Mouse (Mus musculus) heart, embryonic 14.5 days (tissue): ENCODE measurements around the gene Zfp710. TPM values are rescaled to one million over a fixed set of nuclear protein-coding genes. Genes with fewer than 3 reads are reported as not detected.

Experiments
- ATAC-seq: fragments of 200-750 bp; cut with Nextera tagmentation; 2 replicates; pipeline ENCODE4 v1.8.0; 2017; ENCODE audit warnings: low read depth, moderate TSS enrichment; ENCODE audit not compliant: insufficient number of reproducible peaks, insufficient read depth, low FRiP score
- H3K27ac ChIP-seq, 2 experiments: fragments of 200-500 bp in 1 of 2; fragments of 300-500 bp in 1 of 2; sonication (generic) in 1 of 2; replicated peaks in 1 of 2; 2 replicates each; pipeline ENCODE4 v1.5.1; 2012 to 2014; ENCODE audit warnings: low read depth in 2 of 2, low read length in 2 of 2, control low read depth in 1 of 2, mild to moderate bottlenecking in 1 of 2, mixed read lengths in 1 of 2; ENCODE audit not compliant: control insufficient read depth in 1 of 2, insufficient read depth in 1 of 2
- H3K27me3 ChIP-seq: fragments of 300-500 bp; sonication (generic); 2 replicates; pipeline ENCODE4 v1.6.1; 2014; ENCODE audit warnings: mild to moderate bottlenecking, low read length, control low read depth; ENCODE audit not compliant: control insufficient read depth, insufficient read depth
- H3K36me3 ChIP-seq: fragments of 300-500 bp; sonication (generic); 2 replicates; pipeline ENCODE4 v1.6.1; 2014; ENCODE audit warnings: mild to moderate bottlenecking, control low read depth, low read length, mixed read lengths; ENCODE audit not compliant: control insufficient read depth, insufficient read depth
- H3K4me1 ChIP-seq, 2 experiments: fragments of 200-500 bp in 1 of 2; fragments of 300-500 bp in 1 of 2; sonication (generic) in 1 of 2; 2 replicates each; pipeline ENCODE4 v1.6.1; 2012 to 2014; ENCODE audit warnings: low read length in 2 of 2, control low read depth in 1 of 2, mixed read lengths in 1 of 2; ENCODE audit not compliant: control insufficient read depth in 2 of 2, insufficient read depth in 2 of 2
- H3K4me2 ChIP-seq: fragments of 300-500 bp; sonication (generic); 2 replicates; pipeline ENCODE4 v1.6.1; 2014; ENCODE audit warnings: mild to moderate bottlenecking, low read length
- H3K4me3 ChIP-seq, 2 experiments: fragments of 200-500 bp in 1 of 2; fragments of 300-500 bp in 1 of 2; sonication (generic) in 1 of 2; 2 replicates each; pipeline ENCODE4 v1.5.1; 2012 to 2014; ENCODE audit warnings: low read length in 2 of 2, mild to moderate bottlenecking in 2 of 2, control low read depth in 1 of 2, low read depth in 1 of 2, moderate library complexity in 1 of 2; ENCODE audit not compliant: control insufficient read depth in 1 of 2, insufficient read depth in 1 of 2
- H3K9ac ChIP-seq: fragments of 300-500 bp; sonication (generic); 2 replicates; pipeline ENCODE4 v1.6.1; 2014; ENCODE audit warnings: mild to moderate bottlenecking, low read length
- H3K9me3 ChIP-seq: fragments of 300-500 bp; sonication (generic); 2 replicates; pipeline ENCODE4 v1.6.1; 2016; ENCODE audit warnings: low read length, control low read depth; ENCODE audit not compliant: control insufficient read depth
- WGBS: fragments of 180-500 bp; shearing (Covaris S2); extraction: QIAGEN DNeasy Blood & Tissue Kit; methylation state at CpG from one replicate; pipeline ENCODE4 v1.1.7; 2014; 5-methylcytosine and 5-hydroxymethylcytosine counted together
- polyA plus RNA-seq: library from polyadenylated mRNA; unstranded; fragments of >200 nt; fragmentation: Nextera tagmentation; extraction: Ambion mirVana; gene quantifications from 2 replicates; pipeline ENCODE4 v1.2.1, GENCODE M21; 2014

The Zfp710 gene
- polyA plus RNA-seq, 1 experiment from 2014 or later: 12.2 TPM

DNA sequence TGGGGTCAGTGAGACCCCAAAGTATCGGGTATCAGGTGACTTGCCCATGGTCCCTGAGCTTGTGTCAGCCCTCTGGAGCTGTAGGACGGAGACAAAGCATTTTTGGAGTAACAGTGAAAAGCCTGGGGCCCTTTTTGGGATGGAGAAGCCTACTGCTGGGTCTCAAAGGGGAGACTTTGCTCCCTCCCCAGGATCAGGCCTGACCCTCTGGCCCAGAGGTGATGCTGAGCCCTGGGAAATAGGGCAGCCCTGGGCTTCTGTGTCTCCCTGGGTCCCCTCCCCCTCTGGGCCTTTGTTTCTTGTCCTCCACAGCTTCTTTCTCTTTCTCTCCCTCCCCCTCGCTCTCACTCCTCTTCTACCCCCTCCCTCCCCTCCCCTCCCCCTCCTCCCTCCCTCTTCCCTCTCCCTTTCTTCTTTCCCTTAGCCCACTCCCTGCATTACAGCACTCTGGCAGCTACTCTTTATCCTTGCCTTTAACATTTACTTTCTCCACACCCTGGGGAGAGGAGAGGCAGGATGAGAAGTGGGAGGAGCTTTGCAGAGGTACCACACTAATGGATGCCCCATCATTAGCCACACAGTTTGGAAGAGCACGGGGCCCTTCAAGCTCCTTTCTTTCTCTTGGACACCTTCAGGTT, 51.5 kb downstream of the Zfp710 start:
- no peak overlapping the region for H3K4me3 ChIP-seq
- H3K9me3 ChIP-seq: no peaks in the 10 kb centered on the region
- H3K27me3 ChIP-seq: no peaks in the 10 kb centered on the region
- H3K4me2 ChIP-seq: no peak overlapping the region
- peaks cover 1% of the 10 kb centered on the region; the same call in 1 of the 2 replicates for H3K36me3 ChIP-seq
- no peak overlapping the region for H3K9ac ChIP-seq
- H3K27ac ChIP-seq: 0 out of 4 replicates have a peak overlapping the region, but pooled peaks of 1 of the 2 experiments have one; percentile 64
- 55% methylated on average over 4 of the region's 4 CpGs for WGBS
- H3K4me1 ChIP-seq: peaks cover 46 to 65% of the 10 kb centered on the region in 2 experiments
- no peak for ATAC-seq

GRCm38 (mm10) chr7:80076961-80077716, 52.5 kb downstream of the Zfp710 start:
- no peak for ATAC-seq
- peak overlapping the region in 1 of 2 experiments; percentile 49; a peak in 2 of 4 replicates for H3K27ac ChIP-seq
- peaks cover 46 to 60% of the 10 kb centered on the region in 2 experiments for H3K4me1 ChIP-seq
- peaks cover 12% of the 10 kb centered on the region for H3K36me3 ChIP-seq
- H3K4me2 ChIP-seq: no peak overlapping the region
- H3K27me3 ChIP-seq: no peaks in the 10 kb centered on the region
- WGBS: 57% methylated on average over 6 of the region's 6 CpGs
- peak overlapping the region; percentile 32; the same call in 1 of the 2 replicates for H3K9ac ChIP-seq
- H3K9me3 ChIP-seq: no peaks in the 10 kb centered on the region
- no peak overlapping the region for H3K4me3 ChIP-seq

- WGBS: 71% methylated on average over 9 of the region's 9 CpGs
- H3K9ac ChIP-seq: no peak overlapping the region
- no peak for ATAC-seq
- H3K9me3 ChIP-seq: no peaks in the 10 kb centered on the region
- no peaks in the 10 kb centered on the region for H3K27me3 ChIP-seq
- H3K27ac ChIP-seq: peak overlapping the region; percentile 18 to 79; a peak in 2 of 4 replicates
- H3K36me3 ChIP-seq: peaks cover 19% of the 10 kb centered on the region
- H3K4me2 ChIP-seq: no peak overlapping the region
- H3K4me1 ChIP-seq: peaks cover 46 to 60% of the 10 kb centered on the region in 2 experiments
- H3K4me3 ChIP-seq: no peak overlapping the region
Observed at GRCm38 (mm10) chr7:80077801-80078200, 53.2 kb downstream of the Zfp710 start.

DNA sequence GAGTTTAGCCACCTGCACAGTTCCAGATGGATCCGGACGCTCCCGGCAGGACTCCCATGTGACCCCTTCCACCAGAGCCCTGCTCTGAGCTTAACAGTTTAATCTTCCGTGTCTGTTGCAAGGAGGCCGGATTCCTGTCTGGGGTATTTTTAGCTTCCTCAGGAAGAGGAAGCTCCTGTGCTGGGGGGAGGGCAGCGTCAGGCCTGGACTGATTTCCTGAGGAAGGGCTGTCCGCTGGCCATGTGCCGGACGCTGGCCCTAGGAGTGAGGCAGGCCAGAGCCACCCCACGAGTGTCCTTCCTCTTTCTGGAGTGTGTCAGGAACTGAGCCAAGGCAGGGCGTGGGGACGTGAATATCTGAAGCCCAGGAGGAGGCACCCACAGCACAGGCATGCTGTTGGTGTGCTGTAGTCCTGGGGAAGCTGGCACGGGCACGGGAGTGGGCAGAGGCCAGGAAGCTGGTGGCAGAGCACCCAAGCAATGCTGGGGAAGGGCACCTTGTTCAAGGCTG, 54.2 kb downstream of the Zfp710 start:
- 1% methylated on average over 14 of the region's 14 CpGs for WGBS
- peak overlapping the region; percentile 2 for H3K9ac ChIP-seq
- peak; percentile 59 for ATAC-seq

GRCm38 (mm10) chr7:80081586-80082554, 57.3 kb downstream of the Zfp710 start:
- Histone ChIP-seq H3K4me1 (peaks cover 21 to 27% of the 10 kb centered on the region in 2 experiments), H3K4me2 (no peak overlapping the region), H3K36me3 (peaks cover 40% of the 10 kb centered on the region), H3K9me3 (no peaks in the 10 kb centered on the region), H3K9ac (no peak overlapping the region), H3K27me3 (no peaks in the 10 kb centered on the region), H3K27ac (no peak overlapping the region), H3K4me3 (no peak overlapping the region)
- WGBS: 89% methylated on average over 42 of the region's 42 CpGs
- ATAC-seq: no peak

More for the DNA sequence above, 54.2 kb downstream of the Zfp710 start:
- peaks cover 28% of the 10 kb centered on the region for H3K36me3 ChIP-seq
- H3K27me3 ChIP-seq: no peaks in the 10 kb centered on the region
- 0 out of 4 replicates have a peak overlapping the region, but pooled peaks of 1 of the 2 experiments have one; percentile 1 for H3K4me3 ChIP-seq
- H3K27ac ChIP-seq: peak overlapping the region; percentile 63 to 79
- H3K4me2 ChIP-seq: peak overlapping the region; percentile 34
- peaks cover 46 to 55% of the 10 kb centered on the region in 2 experiments for H3K4me1 ChIP-seq
- H3K9me3 ChIP-seq: no peaks in the 10 kb centered on the region

GRCm38 (mm10) chr7:80084484-80084931, 59.9 kb downstream of the Zfp710 start:
- Histone ChIP-seq H3K9ac (no peak overlapping the region), H3K27ac (no peak overlapping the region), H3K9me3 (no peaks in the 10 kb centered on the region), H3K27me3 (no peaks in the 10 kb centered on the region), H3K36me3 (peaks cover 66% of the 10 kb centered on the region), H3K4me3 (no peak overlapping the region), H3K4me1 (peaks cover 0 to under 1% of the 10 kb centered on the region in 2 experiments; a peak in 2 of 4 replicates), H3K4me2 (no peak overlapping the region)
- 62% methylated on average over 7 of the region's 7 CpGs for WGBS
- ATAC-seq: no peak
